8 mouse cellular contexts compared by ENCODE assay signal in genomic region chr6:108835765-108836691, GRCm38 (mm10). TPM values are rescaled to one million over a fixed set of nuclear protein-coding genes. Genes with fewer than 3 reads are reported as not detected.
DNase-seq lines count a peak whose midpoint lies in the region; ATAC-seq and TF ChIP-seq lines count a peak whose summit lies in the region.

No protein-coding gene starts in this region.

- H3K9me3 ChIP-seq in intestine, postnatal 0 days (ENCODE audit: control insufficient read depth), result no peaks in the 10 kb centered on the region
- H3K9me3 ChIP-seq in forebrain, embryonic 15.5 days, result no peaks in the 10 kb centered on the region

- no peak overlapping the region for H3K9ac ChIP-seq in intestine, postnatal 0 days (ENCODE audit: low read depth, low read length)
- no peak overlapping the region for H3K9ac ChIP-seq in forebrain, embryonic 15.5 days (replicated peaks)

- peak; percentile 60 for ATAC-seq in intestine, postnatal 0 days
- no peak for ATAC-seq in forebrain, embryonic 15.5 days (replicated peaks)

- H3K4me3 ChIP-seq in intestine, postnatal 0 days (ENCODE audit: low read depth, low read length), result no peak overlapping the region
- H3K4me3 ChIP-seq in forebrain, embryonic 15.5 days, result no peak overlapping the region

- peak overlapping the region; percentile 50; the same call in 1 of the 2 replicates for H3K27ac ChIP-seq in intestine, postnatal 0 days (ENCODE audit: low read depth, low read length)
- H3K27ac ChIP-seq in forebrain, embryonic 15.5 days (replicated peaks), result no peak overlapping the region

- peak overlapping the region; percentile 35 for H3K4me2 ChIP-seq in intestine, postnatal 0 days (replicated peaks; ENCODE audit: low read depth)
- H3K4me2 ChIP-seq in forebrain, embryonic 15.5 days (replicated peaks), result no peak overlapping the region

- 57% methylated on average over 16 of the region's 16 CpGs for WGBS in intestine, postnatal 0 days
- WGBS in forebrain, embryonic 15.5 days, result 89% methylated on average over 16 of the region's 16 CpGs

- peaks cover 7% of the 10 kb centered on the region; the same call in 1 of the 2 replicates for H3K36me3 ChIP-seq in intestine, postnatal 0 days (ENCODE audit: control insufficient read depth, insufficient read depth)
- no peaks in the 10 kb centered on the region; the same call in none of the 2 replicates for H3K36me3 ChIP-seq in forebrain, embryonic 15.5 days

- H3K4me1 ChIP-seq in intestine, postnatal 0 days (replicated peaks; ENCODE audit: control insufficient read depth, insufficient read depth, low read length), result peaks cover 34% of the 10 kb centered on the region
- H3K4me1 ChIP-seq in forebrain, embryonic 15.5 days, result peaks cover 3% of the 10 kb centered on the region; the same call in 1 of the 2 replicates

- DNase-seq in B cell, adult 2 months, result peak; percentile 51
- peak; percentile 96 for DNase-seq in adipocyte (ENCODE audit: low spot score)
- DNase-seq in naive thymus-derived CD4-positive, alpha-beta T cell, adult 2 months (ENCODE audit: low read depth), result peak; percentile 84
- no peak for DNase-seq in right cerebral cortex, adult 18-20 months
- no peak for DNase-seq in cerebellum, adult 11 months
- DNase-seq in retina, embryonic 14.5 days (ENCODE audit: low spot score), result no peak

- no peaks in the 10 kb centered on the region for H3K27me3 ChIP-seq in intestine, postnatal 0 days (replicated peaks; ENCODE audit: control insufficient read depth, insufficient read depth, low read length)
- no peaks in the 10 kb centered on the region for H3K27me3 ChIP-seq in forebrain, embryonic 15.5 days

- TF ChIP-seq CTCF in intestine, postnatal 0 days (IDR thresholded peaks at IDR 0.05; ENCODE audit: low read depth), result no peak

RNA-seq across cellular contexts. Expression of gene Edem1, which starts 7.6 kb away (rescaled TPM):
- 40.4 and 41.3 TPM in 2 replicates for polyA plus RNA-seq in intestine, postnatal 0 days (2015; fragmentation: Nextera tagmentation; extraction: Ambion mirVana)
- polyA plus RNA-seq in forebrain, embryonic 15.5 days (2015; fragmentation: Nextera tagmentation; extraction: Ambion mirVana), result 6.9 and 8.3 TPM in 2 replicates

RNA-seq across cellular contexts. Expression of gene Arl8b, which starts 53.1 kb away (rescaled TPM):
- 59.5 and 59.6 TPM in 2 replicates for polyA plus RNA-seq in intestine, postnatal 0 days (2015; fragmentation: Nextera tagmentation; extraction: Ambion mirVana)
- 89.6 and 99.7 TPM in 2 replicates for polyA plus RNA-seq in forebrain, embryonic 15.5 days (2015; fragmentation: Nextera tagmentation; extraction: Ambion mirVana)

Comparison
In these comparisons a context has a peak if more than half of its experiments do, and no peak if none do; other contexts are left out.
1. DNase-seq: peak in B cell, adult 2 months (2 of 2), adipocyte (single experiment) and naive thymus-derived CD4-positive, alpha-beta T cell, adult 2 months (single experiment); none in right cerebral cortex, adult 18-20 months (single experiment), cerebellum, adult 11 months (single experiment) and retina, embryonic 14.5 days (single experiment).